Mouse (Mus musculus) WW6 (cell line): Measurements from ENCODE around the gene Anapc11.
"Not testable (repeated sequence)": the region's sequence is repeated elsewhere in the genome, so short reads cannot be mapped to it uniquely, and the experiment has no call there.

ENCODE experiments used
- DNase-seq: peaks from one replicate; pipeline ENCODE4 v3.0.0-alpha.2; 2013; ENCODE audit warnings: low read depth, low spot score

Gene Anapc11

DNA sequence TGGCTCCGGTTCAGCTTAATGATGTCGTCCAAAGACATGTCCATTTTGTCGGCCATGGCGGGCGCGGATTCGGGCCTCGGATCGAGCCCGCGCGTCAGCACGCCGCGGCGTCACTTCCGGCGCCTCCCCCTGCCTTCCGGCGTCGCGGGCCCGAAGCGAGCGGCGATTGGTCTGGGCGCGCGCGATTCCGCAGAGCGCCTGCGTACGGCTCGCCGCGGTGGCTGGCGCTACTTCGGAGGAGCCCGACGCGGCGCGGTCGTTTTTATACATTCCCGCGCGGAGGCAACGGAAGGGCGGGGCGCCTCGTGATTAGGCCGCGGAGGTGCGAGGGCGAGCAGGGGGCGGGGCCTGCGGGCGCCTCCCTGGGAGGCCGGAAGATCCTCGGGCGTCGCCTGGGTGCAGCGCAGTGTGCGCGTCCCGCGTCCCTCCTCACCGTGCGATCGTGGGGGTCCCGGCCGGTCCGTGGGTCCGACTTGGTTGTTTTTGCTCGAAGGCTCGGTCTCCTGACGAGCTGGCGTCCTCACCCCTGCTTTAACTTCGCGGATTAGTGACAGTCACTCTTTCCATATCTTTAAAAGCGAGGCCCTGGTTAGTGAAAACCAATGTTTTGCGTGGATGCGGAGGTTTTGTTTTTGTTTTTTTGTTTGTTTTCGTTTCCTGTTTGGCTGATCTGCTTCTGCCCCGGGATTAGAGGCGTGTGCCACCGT is at the start of gene Anapc11, which contains the start of gene Alyref:
Gene Anapc11, plus strand, starts transcription at position 139 of the 707 bp plus-strand sequence.
Gene Alyref, minus strand, starts transcription at position 83 of the 707 bp plus-strand sequence.
- DNase-seq = peak; percentile 97

- DNase-seq = no peak
These were observed 49.4 kb upstream of the Anapc11 start for GRCm38 (mm10) chr11:120548786-120549167.

DNA sequence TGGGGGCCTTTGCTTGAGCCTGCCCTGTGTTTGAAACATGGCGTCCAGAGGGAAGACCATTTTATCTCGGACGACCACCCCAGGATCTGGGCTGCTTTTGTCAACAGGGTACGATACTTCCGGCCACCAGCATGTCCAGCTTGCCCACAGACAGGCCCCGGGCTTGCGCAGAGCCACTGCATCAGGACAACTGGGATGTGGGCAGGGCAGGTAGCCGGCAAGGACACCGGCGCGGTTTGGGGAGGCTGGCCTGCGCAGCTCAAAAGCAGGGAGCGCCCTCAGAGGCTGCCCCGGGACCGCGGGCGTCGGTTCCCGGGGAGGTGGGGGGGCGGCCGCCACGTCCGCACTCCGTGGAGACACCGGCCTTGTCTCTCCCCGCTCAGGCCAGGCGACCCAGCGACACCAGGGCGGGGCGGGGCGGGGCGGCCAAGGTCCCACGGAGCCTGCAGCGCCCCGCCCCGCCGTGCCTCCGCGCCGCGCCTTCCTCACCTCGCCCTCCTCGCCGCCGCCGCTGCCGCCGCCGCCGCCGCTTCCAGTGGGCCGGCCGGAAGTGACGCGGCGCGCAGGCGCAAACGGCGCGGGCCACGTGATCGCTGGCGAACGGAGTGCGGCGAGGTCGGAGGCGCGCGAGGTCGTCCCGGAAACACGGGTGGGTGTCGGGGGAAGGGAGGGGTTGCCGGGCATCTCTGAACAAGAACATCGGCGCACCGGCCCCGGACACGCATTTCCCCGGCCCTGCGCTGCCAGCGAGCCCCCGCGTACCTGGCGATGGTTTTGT is 48.9 kb upstream of the Anapc11 start, which contains the start of gene Mcrip1:
Gene Mcrip1, minus strand, starts transcription at position 560 of the 778 bp plus-strand sequence.
- peak; percentile 63 for DNase-seq

- DNase-seq = no peak
These were observed 48.0 kb upstream of the Anapc11 start for GRCm38 (mm10) chr11:120549986-120550809.

GRCm38 (mm10) chr11:120550810-120551440 is 47.3 kb upstream of the Anapc11 start, which contains the start of gene Ppp1r27:
TSS of gene Ppp1r27 (minus strand) at chr11:120551132.
- no peak for DNase-seq

GRCm38 (mm10) chr11:120552736-120553135 is 45.5 kb upstream of the Anapc11 start:
- no peak for DNase-seq

GRCm38 (mm10) chr11:120554834-120555233 is 43.4 kb upstream of the Anapc11 start:
- DNase-seq = no peak

- DNase-seq = no peak
These were observed 43.0 kb upstream of the Anapc11 start for GRCm38 (mm10) chr11:120555260-120555659.

DNA sequence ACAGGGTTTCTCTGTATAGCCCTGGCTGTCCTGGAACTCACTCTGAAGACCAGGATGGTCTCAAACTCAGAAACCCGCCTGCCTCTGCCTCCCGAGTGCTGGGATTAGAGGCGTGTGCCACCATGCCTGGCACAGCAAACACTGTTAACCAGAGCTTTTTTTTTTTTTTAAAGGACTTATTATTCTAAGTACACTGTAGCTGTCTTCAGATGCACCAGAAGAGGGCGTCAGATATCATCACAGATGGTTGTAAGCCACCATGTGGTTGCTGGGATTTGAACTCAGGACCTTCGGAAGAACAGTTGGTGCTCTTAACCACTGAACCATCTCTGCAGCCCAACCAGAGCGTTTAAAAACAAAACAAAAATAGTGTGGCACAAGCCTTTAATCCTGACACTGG is 39.4 kb upstream of the Anapc11 start:
- not testable (repeated sequence) for DNase-seq

DNA sequence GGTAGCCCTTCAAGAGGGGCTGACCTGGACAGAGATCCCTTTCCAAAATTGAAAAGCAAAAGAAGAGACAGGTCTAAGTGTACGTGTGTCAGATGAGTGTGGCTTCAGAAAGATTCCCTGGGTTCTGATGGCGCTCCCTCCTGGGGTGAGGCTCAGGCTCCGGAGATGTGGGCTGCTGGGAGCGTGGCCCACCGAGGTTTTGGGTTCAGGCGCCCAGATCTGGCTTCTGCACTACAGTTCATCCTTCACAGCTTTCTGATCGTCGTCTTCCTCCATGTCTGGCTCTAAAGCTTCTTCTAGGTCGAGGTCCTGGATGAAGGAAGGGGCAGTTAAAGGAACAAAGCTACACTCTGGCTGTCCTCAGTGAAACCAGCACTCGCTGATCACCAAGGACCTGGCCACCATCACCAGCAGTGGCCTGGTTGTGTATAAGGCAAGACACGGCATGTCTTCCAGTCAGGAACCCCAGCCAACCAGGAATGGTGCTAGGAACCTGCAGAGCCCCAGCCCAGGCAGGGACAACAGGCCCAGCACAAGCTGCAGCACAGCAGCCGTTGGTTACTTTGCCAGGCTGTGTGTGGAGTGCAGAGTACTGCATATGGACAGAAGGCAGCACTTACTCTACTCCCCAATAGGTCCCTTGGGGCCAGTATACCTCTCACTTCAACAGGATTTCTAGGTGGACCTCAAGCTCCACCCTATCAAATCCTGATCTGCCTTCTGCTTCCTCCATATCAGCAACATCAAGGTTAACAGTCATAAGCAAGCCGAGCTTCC is 37.1 kb upstream of the Anapc11 start:
- DNase-seq = no peak

DNA sequence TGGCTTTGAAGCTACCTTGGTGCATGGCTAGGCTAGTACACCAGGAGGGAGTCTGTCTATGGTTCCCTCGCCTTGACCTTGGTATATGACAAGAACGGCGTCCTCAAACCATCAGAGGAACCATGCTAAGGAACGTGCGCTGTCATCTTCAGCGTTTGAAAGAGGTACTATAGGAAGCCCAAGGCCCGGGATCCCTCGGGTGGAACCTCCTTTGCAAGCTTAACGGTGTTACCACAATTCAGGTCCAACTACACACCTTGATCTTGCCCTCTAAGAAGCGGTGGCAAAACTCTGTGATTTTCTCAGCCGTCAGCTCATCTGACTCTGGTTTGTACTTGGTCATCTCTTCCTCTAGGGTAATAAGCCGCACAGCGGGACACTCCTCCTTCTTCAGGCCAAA is 35.3 kb upstream of the Anapc11 start:
- DNase-seq = no peak

DNA sequence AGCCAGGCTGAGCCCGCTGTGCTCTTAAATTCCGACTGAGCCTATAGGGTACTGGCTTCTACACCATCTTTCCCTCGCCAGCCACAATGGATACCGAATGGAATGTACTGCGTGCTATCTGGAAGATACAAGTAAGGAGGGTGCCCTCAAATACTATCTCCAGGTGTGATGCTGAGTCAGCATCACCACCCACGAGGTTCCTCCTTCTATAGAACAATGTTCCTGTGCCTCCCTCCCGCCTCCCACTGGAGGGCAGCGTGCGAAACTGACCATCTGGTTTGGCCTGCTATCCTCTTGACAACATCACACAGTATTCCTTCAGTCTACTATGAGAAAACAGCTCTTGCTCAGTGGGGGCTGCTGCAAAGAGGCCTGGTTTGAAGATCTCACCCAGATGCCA is 33.1 kb upstream of the Anapc11 start:
- DNase-seq = no peak

DNA sequence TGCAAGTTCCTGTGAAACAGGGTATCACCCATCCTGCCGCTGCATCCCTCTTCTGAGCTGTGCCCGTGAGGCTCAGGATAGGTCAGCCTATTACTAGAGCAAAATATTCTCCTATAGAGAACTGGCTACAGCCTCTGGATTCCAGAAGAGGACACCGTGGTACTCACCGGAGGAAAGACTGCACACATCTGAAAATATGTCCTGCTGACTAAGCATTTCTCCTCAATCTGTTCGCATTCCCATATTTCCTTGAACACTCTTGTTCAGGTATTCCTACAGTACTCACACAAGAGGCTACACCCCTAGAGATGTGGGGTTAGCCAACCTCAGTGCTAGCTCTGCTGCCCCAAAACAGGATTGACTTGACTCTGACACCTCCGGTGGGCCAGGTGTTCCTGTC is 29.9 kb upstream of the Anapc11 start:
- no peak for DNase-seq

DNA sequence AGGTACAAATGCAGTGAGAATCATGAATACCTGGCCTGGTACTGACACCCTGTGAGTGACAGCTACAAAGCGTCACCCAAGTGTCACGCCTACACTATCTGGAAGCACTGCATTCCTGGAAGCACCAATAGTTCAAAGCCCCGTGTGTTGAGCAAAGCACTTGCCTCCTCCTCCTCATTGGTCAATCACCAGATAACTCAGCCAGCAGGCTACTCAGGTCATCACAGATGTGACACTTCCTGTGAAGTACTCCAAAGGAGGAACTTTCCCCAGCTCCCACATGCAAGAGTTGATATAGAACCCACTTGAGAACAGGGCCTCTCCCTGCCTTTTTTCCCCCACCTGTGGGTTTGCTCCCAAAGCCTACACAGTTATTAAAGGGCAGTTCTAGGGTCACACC is 27.1 kb upstream of the Anapc11 start:
- DNase-seq = no peak

- no peak for DNase-seq
These were observed 26.3 kb upstream of the Anapc11 start for GRCm38 (mm10) chr11:120571754-120572416.

GRCm38 (mm10) chr11:120572417-120572751 is 25.8 kb upstream of the Anapc11 start:
- DNase-seq = no peak

DNA sequence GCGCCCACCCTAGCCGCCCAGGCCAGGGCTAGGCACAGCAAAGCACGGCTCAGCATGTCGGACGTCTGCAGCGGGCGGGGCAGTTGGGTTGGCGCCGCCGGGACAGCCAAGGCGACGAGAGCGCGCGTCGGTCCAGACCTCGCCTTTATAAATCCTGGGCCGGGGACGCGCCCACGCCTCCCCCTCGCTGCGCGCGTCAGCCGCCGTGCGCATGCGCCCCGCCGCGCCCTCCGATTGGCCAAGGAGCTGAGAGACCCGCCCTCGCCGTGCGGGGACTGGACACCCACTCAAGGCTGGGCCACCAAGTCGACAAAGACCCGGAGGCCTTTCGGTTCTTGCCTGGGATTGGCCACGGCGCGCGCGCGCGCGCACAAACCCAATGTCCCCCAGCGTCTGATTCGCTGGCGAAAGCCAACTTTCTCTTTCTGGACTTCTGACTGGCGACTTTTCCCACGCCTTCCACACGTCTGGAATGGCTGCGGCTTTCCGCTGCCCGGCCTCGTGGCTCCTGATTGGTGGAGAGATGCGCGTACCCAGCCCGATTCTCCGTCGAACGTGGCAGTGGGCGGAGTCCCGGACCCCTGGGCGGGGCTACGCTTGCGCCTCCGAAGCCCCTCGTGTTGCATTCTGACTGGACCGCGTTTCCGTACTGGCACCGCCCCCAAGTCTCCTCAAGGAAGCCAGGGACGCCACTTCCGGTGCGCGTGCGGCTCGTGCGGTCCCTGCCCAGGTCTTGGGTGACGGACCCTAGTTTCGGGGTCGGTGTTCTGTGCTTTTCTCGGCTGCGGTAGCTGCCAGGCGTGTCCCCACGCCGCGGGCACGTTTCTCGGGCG is 25.3 kb upstream of the Anapc11 start, which contains the start of gene P4hb:
Gene P4hb, minus strand, starts transcription at position 502 of the 833 bp plus-strand sequence.
- peak; percentile 100 for DNase-seq

- no peak for DNase-seq
These were observed 24.5 kb upstream of the Anapc11 start for GRCm38 (mm10) chr11:120573585-120574277.

DNA sequence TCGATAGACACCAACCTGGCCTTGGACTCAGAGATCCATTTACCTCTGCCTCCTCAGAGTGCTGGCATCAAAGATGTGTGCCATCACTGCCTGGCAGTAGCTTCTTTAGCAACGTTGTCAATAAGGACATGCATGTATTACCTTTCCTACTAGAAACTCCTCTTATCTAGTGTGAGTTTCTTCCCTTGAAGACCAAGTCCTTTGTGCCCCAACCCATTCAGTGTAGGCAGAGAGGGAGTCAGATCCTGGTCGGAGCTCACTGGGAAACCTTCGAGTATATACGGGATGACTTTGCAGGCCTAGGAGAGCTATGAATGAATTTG is 24.0 kb upstream of the Anapc11 start:
- DNase-seq = no peak
